Mouse (Mus musculus) hindbrain, postnatal 0 days (tissue): Measurements from ENCODE around the gene Ints11. TPM values are rescaled to one million over a fixed set of nuclear protein-coding genes. Genes with fewer than 3 reads are reported as not detected.

Source experiments
- ATAC-seq: fragments of 200-750 bp; cut with Nextera tagmentation; 2 replicates; pipeline ENCODE4 v1.8.0; 2017; ENCODE audit warnings: mild to moderate bottlenecking, moderate TSS enrichment, moderate library complexity
- DNase-seq: peaks from one replicate; pipeline ENCODE4 v3.0.0-alpha.2; 2015; ENCODE audit warnings: low spot score
- H3K27ac ChIP-seq: fragments of 300-500 bp; sonication (generic); 2 replicates; pipeline ENCODE4 v1.5.1; 2014; ENCODE audit warnings: mild to moderate bottlenecking
- H3K27me3 ChIP-seq: fragments of 300-500 bp; sonication (generic); 2 replicates; pipeline ENCODE4 v1.6.1; 2014; ENCODE audit warnings: low read length, mixed read lengths; ENCODE audit not compliant: insufficient read depth
- H3K36me3 ChIP-seq: fragments of 300-500 bp; sonication (generic); 2 replicates; pipeline ENCODE4 v1.6.1; 2014; ENCODE audit warnings: low read length, mixed read lengths; ENCODE audit not compliant: insufficient read depth
- H3K4me1 ChIP-seq: fragments of 300-500 bp; sonication (generic); 2 replicates; pipeline ENCODE4 v1.6.1; 2014; ENCODE audit warnings: antibody characterized with exemption, low read length, mixed read lengths; ENCODE audit not compliant: insufficient read depth
- H3K4me2 ChIP-seq: fragments of 300-500 bp; sonication (generic); 2 replicates; pipeline ENCODE4 v1.6.1; 2014; ENCODE audit warnings: low read depth, mild to moderate bottlenecking, low read length, moderate library complexity, mixed read lengths
- H3K4me3 ChIP-seq: fragments of 300-500 bp; sonication (generic); 2 replicates; pipeline ENCODE4 v1.5.1; 2014; ENCODE audit warnings: low read length
- H3K9ac ChIP-seq: fragments of 300-500 bp; sonication (generic); replicated peaks from 2 replicates; pipeline ENCODE4 v1.6.1; 2014; ENCODE audit warnings: mild to moderate bottlenecking, low read length, moderate library complexity, mixed read lengths
- H3K9me3 ChIP-seq: fragments of 300-500 bp; sonication (generic); 2 replicates; pipeline ENCODE4 v1.6.1; 2016; ENCODE audit warnings: low read length, mixed read lengths
- CTCF ChIP-seq: IDR thresholded peaks from 2 replicates; pipeline ENCODE4 v1.5.1; 2016; ENCODE audit warnings: antibody characterized with exemption, control low read depth, low read depth
- WGBS: fragments of 180-500 bp; shearing (Covaris S2); extraction: QIAGEN DNeasy Blood & Tissue Kit; methylation state at CpG from one replicate; pipeline ENCODE4 v1.1.7; 2014; 5-methylcytosine and 5-hydroxymethylcytosine counted together
- polyA plus RNA-seq: library from polyadenylated mRNA; unstranded; fragments of >200 nt; fragmentation: Nextera tagmentation; extraction: Ambion mirVana; gene quantifications from 2 replicates; pipeline ENCODE4 v1.2.1, GENCODE M21; 2015
- total RNA-seq: library from RNA; depleted of rRNA; stranded (reverse); fragments of >200 nt; gene quantifications from 2 replicates; pipeline ENCODE4 v1.2.3, GENCODE M21; 2014

Gene Ints11
- total and polyA plus RNA-seq, 2 experiments from 2014 or later = 49.9 to 51.3 TPM

- Histone ChIP-seq H3K27me3 (no peaks in the 10 kb centered on the region), H3K36me3 (no peaks in the 10 kb centered on the region), H3K4me3 (peak overlapping the region; percentile 90), H3K27ac (peak overlapping the region; percentile 83), H3K4me2 (peak overlapping the region; percentile 68), H3K4me1 (peaks cover 35% of the 10 kb centered on the region), H3K9me3 (no peaks in the 10 kb centered on the region), H3K9ac (peak overlapping the region; percentile 87)
- 1% methylated on average over 52 of the region's 69 CpGs for WGBS
- peak; percentile 59 for DNase-seq
- ATAC-seq = peak; percentile 50
- TF ChIP-seq CTCF = 0 out of 2 replicates have a peak, but pooled peaks have one; percentile 16
Observed at GRCm38 (mm10) chr4:155847591-155848352, 21.6 kb upstream of the Ints11 start.

GRCm38 (mm10) chr4:155848434-155849095 is 20.8 kb upstream of the Ints11 start:
- Histone ChIP-seq H3K4me2 (peak overlapping the region; percentile 68), H3K9ac (peak overlapping the region; percentile 87), H3K27ac (no peak overlapping the region), H3K27me3 (no peaks in the 10 kb centered on the region), H3K4me3 (peak overlapping the region; percentile 90), H3K4me1 (peaks cover 35% of the 10 kb centered on the region), H3K36me3 (no peaks in the 10 kb centered on the region), H3K9me3 (no peaks in the 10 kb centered on the region)
- DNase-seq = no peak
- 54% methylated on average over 7 of the region's 7 CpGs for WGBS
- ATAC-seq = no peak
- TF ChIP-seq CTCF = no peak

GRCm38 (mm10) chr4:155849391-155849790 is 20.0 kb upstream of the Ints11 start:
- Histone ChIP-seq H3K27me3 (no peaks in the 10 kb centered on the region), H3K9me3 (no peaks in the 10 kb centered on the region), H3K4me1 (peaks cover 35% of the 10 kb centered on the region), H3K9ac (no peak overlapping the region), H3K27ac (no peak overlapping the region), H3K4me3 (no peak overlapping the region), H3K36me3 (0 out of 2 replicates have a peak, but pooled peaks cover 4% of the 10 kb centered on the region), H3K4me2 (peak overlapping the region; percentile 68)
- ATAC-seq = no peak
- no peak for DNase-seq
- WGBS = 89% methylated on average over 2 of the region's 2 CpGs
- TF ChIP-seq CTCF = no peak

GRCm38 (mm10) chr4:155849792-155850451 is 19.4 kb upstream of the Ints11 start:
- no peak for DNase-seq
- Histone ChIP-seq H3K27me3 (no peaks in the 10 kb centered on the region), H3K4me3 (no peak overlapping the region), H3K4me1 (peaks cover 35% of the 10 kb centered on the region), H3K9ac (no peak overlapping the region), H3K36me3 (peaks cover 9% of the 10 kb centered on the region), H3K27ac (no peak overlapping the region), H3K4me2 (0 out of 2 replicates have a peak overlapping the region, but pooled peaks have one; percentile 68), H3K9me3 (no peaks in the 10 kb centered on the region)
- TF ChIP-seq CTCF = no peak
- no peak for ATAC-seq
- 84% methylated on average over 3 of the region's 3 CpGs for whole genome bisulfite sequencing

GRCm38 (mm10) chr4:155851368-155851767 is 18.0 kb upstream of the Ints11 start:
- Histone ChIP-seq H3K9me3 (no peaks in the 10 kb centered on the region), H3K9ac (no peak overlapping the region), H3K4me3 (no peak overlapping the region), H3K27ac (no peak overlapping the region), H3K36me3 (peaks cover 23% of the 10 kb centered on the region), H3K27me3 (no peaks in the 10 kb centered on the region), H3K4me2 (no peak overlapping the region), H3K4me1 (peaks cover 33% of the 10 kb centered on the region)
- no peak for ATAC-seq
- 95% methylated on average over 3 of the region's 3 CpGs for WGBS
- DNase-seq = no peak
- no peak for TF ChIP-seq CTCF

- H3K36me3 ChIP-seq = peaks cover 29% of the 10 kb centered on the region
- ATAC-seq = no peak
- H3K9me3 ChIP-seq = no peaks in the 10 kb centered on the region
- no peak overlapping the region for H3K9ac ChIP-seq
- H3K4me1 ChIP-seq = peaks cover 27% of the 10 kb centered on the region
- DNase-seq = no peak
- no peak overlapping the region for H3K27ac ChIP-seq
- no peak for TF ChIP-seq CTCF
- WGBS = 52% methylated on average over 2 of the region's 2 CpGs
- no peaks in the 10 kb centered on the region for H3K27me3 ChIP-seq
- no peak overlapping the region for H3K4me2 ChIP-seq
- H3K4me3 ChIP-seq = no peak overlapping the region
Observed at GRCm38 (mm10) chr4:155851951-155852411, 17.4 kb upstream of the Ints11 start.
